Mouse (Mus musculus) ES-Bruce4 (cell line): ENCODE measurements around the gene Pdzd9.
"Not testable (repeated sequence)": the region's sequence is repeated elsewhere in the genome, so short reads cannot be mapped to it uniquely, and the experiment has no call there.

Experiments
- CTCF ChIP-seq: IDR thresholded peaks from one replicate; pipeline ENCODE4 v1.8.1; 2011; ENCODE audit warnings: low read depth, low read length
- POLR2A ChIP-seq: IDR thresholded peaks from one replicate; pipeline ENCODE4 v1.8.1; 2011; ENCODE audit warnings: low read length; ENCODE audit not compliant: insufficient read depth

GRCm38 (mm10) chr7:120713951-120714350, 43.8 kb upstream of the Pdzd9 start:
- TF ChIP-seq POLR2A, CTCF: not testable (repeated sequence)
